Mouse (Mus musculus): ENCODE measurements around the gene Endog. TPM values are rescaled to one million over a fixed set of nuclear protein-coding genes. Genes with fewer than 3 reads are reported as not detected.
"Not testable (repeated sequence)": the region's sequence is repeated elsewhere in the genome, so short reads cannot be mapped to it uniquely, and the experiment has no call there.

The Endog gene
- polyA plus RNA-seq (2011; ENCODE audit: insufficient read length, low read depth, missing spikeins), result 4.7 and 6.2 TPM in 2 replicates

DNA sequence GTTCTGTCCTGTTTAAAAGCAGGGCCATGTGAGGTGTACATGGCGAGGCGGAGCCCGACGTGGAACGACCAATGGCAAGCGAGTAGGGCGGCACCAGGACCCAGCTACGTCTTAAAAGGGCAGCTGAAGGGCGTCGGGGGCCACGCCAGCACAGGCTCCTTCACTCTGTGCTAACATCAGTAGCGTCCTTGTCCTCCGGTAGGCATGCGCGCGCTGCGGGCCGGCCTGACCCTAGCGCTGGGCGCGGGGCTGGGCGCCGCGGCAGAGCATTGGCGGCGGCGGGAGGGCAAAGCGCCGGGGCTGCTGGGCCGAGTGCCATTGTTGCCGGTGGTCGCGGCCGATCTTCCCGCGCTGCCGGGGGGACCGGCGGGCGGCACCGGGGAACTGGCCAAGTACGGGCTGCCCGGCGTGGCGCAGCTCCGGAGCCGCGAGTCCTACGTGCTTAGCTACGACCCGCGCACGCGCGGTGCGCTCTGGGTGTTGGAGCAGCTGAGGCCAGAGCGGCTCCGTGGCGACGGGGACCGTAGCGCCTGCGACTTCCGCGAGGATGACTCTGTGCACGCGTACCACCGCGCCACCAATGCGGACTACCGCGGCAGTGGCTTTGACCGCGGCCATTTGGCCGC, at the start of gene Endog:
TSS of gene Endog (plus strand) at position 123 of the 626 bp plus-strand sequence.
- TF ChIP-seq POLR2A (IDR thresholded peaks at IDR 0.05; ENCODE audit: low read depth, low read length) (peak; percentile 98), CTCF (IDR thresholded peaks at IDR 0.05; ENCODE audit: borderline replicate concordance, insufficient read depth, low read length) (no peak)
- peak within 1 kb of the TSS; percentile 49 for H3K4me3 ChIP-seq (ENCODE audit: insufficient read depth, low read length)
- 0 out of 2 replicates have a peak within 1 kb of the TSS, but pooled peaks have one; percentile 28 for H3K27ac ChIP-seq (ENCODE audit: insufficient read depth, low read length)
- H3K4me1 ChIP-seq (ENCODE audit: control insufficient read depth, insufficient read depth, low read length), result no peaks in the 10 kb centered on the region

DNA sequence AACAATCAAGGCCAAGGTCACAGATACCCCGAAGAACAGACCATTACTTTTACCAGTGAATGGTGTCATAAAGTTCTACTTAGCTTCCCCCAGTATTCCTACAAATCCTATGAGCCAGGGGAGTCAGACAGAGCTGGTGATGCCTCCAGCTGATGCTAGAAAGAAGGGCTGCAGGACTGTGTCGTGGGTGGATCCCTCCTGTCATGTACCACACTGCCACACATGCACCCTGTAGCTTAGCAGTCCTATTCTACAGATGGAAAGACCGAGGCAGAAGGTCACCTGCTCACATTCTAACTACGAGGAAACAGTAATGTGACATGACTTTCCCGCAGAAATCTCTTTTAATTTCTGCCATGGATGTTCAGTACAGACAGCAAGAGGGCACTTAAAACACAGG, 48.5 kb upstream of the Endog start:
- TF ChIP-seq CTCF (IDR thresholded peaks at IDR 0.05; ENCODE audit: borderline replicate concordance, insufficient read depth, low read length), result no peak
- no peak for TF ChIP-seq POLR2A (IDR thresholded peaks at IDR 0.05; ENCODE audit: low read depth, low read length)

DNA sequence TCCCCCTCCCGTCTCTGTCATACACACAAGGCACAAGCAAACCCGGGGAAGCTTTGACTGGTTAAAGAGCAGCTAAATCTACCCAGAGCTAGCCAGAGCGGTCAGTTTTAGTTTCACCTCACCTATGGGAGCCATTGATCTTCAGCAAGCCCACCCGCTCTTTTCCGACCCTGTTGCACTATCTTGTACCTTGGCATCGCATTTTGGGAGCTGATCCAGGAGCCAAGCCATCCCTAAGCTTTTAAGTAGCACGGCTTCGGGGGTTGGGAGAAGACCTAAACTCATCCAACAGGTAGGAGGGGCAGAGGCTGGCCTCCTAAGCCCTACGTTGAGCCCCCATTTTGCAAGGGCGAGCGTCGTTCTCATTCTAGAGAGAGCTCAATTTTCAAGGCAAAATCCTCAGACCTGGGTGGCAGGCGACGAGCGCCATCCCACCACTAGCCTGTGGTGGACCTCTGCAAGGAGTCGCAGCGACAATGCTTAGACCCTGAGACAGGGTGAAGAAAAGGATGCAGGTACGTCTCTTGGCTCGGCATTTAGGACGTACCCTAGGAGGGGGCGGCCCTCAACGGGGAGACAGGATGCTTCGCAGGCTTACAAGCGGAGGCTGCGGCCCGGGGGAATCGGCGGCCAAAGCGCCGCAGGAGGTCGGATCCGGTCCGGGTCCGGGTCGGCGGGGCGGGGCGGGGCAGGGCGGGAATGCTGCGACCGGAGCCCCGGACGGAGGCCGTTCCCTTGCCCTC, 47.4 kb upstream of the Endog start:
- H3K27ac ChIP-seq (ENCODE audit: insufficient read depth, low read length), result no peak overlapping the region
- TF ChIP-seq POLR2A (IDR thresholded peaks at IDR 0.05; ENCODE audit: low read depth, low read length) (no peak), CTCF (IDR thresholded peaks at IDR 0.05; ENCODE audit: borderline replicate concordance, insufficient read depth, low read length) (no peak)
- no peaks in the 10 kb centered on the region for H3K4me1 ChIP-seq (ENCODE audit: control insufficient read depth, insufficient read depth, low read length)
- H3K4me3 ChIP-seq (ENCODE audit: insufficient read depth, low read length), result peak overlapping the region; percentile 65

More for the DNA sequence above, 48.5 kb upstream of the Endog start:
- no peak overlapping the region for H3K27ac ChIP-seq (ENCODE audit: insufficient read depth, low read length)
- no peaks in the 10 kb centered on the region for H3K4me1 ChIP-seq (ENCODE audit: control insufficient read depth, insufficient read depth, low read length)
- H3K4me3 ChIP-seq (ENCODE audit: insufficient read depth, low read length), result no peak overlapping the region

DNA sequence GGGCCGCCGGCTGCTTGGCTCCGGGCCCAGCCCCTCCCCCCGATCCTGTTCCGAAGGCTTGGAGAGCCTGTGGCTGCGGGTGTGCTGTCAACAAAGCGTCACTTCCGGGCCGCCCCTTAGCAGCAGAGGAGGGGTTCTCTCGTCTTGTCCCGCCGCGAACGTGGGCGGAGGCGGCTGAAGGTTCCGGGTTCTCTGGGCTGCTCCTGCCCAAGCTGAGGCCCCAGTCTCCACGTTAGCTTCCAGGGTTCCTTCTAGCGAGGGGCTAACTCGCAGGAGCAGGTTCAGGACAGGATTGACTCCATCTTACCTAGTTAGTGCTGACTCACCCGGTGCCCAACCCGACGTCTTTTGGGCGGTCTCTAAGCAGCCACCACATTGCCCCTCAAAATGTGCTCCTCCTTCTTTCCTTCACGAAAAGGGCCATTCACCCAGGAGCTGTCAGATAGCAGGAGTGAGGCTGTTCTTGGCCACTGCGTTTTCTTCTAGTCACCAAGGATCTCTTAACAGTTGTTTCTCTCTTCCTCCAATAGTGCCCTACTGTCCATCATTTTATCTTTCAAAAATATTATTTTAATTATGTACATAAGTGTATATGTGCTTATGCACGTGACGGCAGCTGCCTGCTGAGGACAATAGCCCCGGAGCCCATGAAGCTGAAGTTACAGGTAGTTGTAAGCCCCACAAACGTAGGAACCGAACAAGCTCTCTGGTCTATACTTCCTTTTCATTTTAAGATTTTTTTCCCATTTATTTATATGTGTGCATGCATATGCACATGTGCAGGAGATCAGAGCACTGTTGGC, 46.6 kb upstream of the Endog start, which contains the start of gene Zer1:
TSS of gene Zer1 (minus strand) at position 114 of the 803 bp plus-strand sequence.
- H3K27ac ChIP-seq (ENCODE audit: insufficient read depth, low read length), result peak within 1 kb of the TSS; percentile 51
- TF ChIP-seq POLR2A (IDR thresholded peaks at IDR 0.05; ENCODE audit: low read depth, low read length) (peak; percentile 92), CTCF (IDR thresholded peaks at IDR 0.05; ENCODE audit: borderline replicate concordance, insufficient read depth, low read length) (no peak)

DNA sequence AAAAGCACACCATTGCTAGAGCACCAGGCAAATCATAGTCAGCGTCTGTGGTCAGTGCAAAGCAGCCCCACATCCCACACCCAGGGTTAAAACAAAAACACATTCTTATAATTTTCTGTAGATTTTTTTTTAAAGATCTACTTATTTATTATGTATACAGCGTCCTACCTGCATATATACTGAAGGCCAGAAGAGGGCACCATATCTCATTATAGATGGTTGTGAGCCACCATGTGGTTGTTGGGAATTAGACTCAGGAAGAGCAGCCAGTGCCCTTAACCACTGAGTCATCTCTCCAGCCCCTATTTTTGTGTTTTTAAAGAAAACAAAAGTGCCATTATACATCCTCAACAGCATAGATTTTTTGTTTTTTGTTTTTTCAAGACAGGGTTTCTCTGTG, 42.5 kb upstream of the Endog start:
- H3K27ac ChIP-seq (ENCODE audit: insufficient read depth, low read length), result no peak overlapping the region
- no peak overlapping the region for H3K4me3 ChIP-seq (ENCODE audit: insufficient read depth, low read length)
- 0 out of 2 replicates have a peak, but pooled peaks cover 2% of the 10 kb centered on the region for H3K4me1 ChIP-seq (ENCODE audit: control insufficient read depth, insufficient read depth, low read length)
- TF ChIP-seq CTCF (IDR thresholded peaks at IDR 0.05; ENCODE audit: borderline replicate concordance, insufficient read depth, low read length), result no peak
- no peak for TF ChIP-seq POLR2A (IDR thresholded peaks at IDR 0.05; ENCODE audit: low read depth, low read length)

More for the DNA sequence above, 46.6 kb upstream of the Endog start, which contains the start of gene Zer1:
- Histone ChIP-seq H3K4me1 (ENCODE audit: control insufficient read depth, insufficient read depth, low read length) (no peaks in the 10 kb centered on the region), H3K4me3 (ENCODE audit: insufficient read depth, low read length) (peak within 1 kb of the TSS; percentile 65)

DNA sequence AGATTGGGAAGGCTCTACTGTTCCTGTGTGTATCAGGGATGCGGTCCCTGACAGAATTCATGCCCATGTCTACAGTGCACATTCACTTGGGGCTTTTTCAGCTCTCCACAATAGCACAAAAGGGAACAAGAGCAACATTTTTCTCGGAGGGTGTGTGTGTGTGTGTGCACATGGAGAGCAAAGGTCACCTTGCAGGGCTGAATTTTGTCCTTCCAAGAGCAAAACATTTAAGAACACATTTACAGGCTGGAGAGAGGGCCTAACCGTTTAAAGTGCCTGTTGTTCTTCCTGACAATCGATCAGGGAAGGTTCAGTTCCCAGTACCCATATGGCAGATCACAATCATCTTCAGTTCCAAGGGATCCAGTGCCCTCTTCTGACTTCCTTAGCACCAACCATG, 41.1 kb upstream of the Endog start:
- H3K27ac ChIP-seq (ENCODE audit: insufficient read depth, low read length), result no peak overlapping the region
- peaks cover 2% of the 10 kb centered on the region; the same call in 1 of the 2 replicates for H3K4me1 ChIP-seq (ENCODE audit: control insufficient read depth, insufficient read depth, low read length)
- H3K4me3 ChIP-seq (ENCODE audit: insufficient read depth, low read length), result no peak overlapping the region
- TF ChIP-seq CTCF (IDR thresholded peaks at IDR 0.05; ENCODE audit: borderline replicate concordance, insufficient read depth, low read length) (no peak), POLR2A (IDR thresholded peaks at IDR 0.05; ENCODE audit: low read depth, low read length) (no peak)

DNA sequence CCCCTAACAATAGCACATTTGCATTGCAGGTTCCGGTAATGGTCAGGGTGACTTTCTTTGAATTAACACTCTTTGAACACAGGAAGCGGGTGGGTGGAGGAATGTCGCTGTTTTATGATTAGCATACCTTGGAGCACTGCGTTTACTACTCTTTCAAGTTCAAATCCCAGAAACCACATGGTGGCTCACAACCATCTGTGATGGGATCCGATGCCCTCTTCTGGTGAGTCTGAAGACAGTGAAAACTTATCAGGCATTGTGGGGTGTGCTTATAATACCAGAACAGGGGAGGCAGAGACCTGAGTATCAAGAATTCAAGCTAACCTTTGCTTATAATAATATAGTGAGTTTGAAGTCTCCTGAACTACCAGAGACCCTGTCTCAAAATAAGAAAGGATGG, 40.1 kb upstream of the Endog start:
- H3K4me3 ChIP-seq (ENCODE audit: insufficient read depth, low read length); H3K4me1 ChIP-seq (ENCODE audit: control insufficient read depth, insufficient read depth, low read length); H3K27ac ChIP-seq (ENCODE audit: insufficient read depth, low read length): not testable (repeated sequence)

DNA sequence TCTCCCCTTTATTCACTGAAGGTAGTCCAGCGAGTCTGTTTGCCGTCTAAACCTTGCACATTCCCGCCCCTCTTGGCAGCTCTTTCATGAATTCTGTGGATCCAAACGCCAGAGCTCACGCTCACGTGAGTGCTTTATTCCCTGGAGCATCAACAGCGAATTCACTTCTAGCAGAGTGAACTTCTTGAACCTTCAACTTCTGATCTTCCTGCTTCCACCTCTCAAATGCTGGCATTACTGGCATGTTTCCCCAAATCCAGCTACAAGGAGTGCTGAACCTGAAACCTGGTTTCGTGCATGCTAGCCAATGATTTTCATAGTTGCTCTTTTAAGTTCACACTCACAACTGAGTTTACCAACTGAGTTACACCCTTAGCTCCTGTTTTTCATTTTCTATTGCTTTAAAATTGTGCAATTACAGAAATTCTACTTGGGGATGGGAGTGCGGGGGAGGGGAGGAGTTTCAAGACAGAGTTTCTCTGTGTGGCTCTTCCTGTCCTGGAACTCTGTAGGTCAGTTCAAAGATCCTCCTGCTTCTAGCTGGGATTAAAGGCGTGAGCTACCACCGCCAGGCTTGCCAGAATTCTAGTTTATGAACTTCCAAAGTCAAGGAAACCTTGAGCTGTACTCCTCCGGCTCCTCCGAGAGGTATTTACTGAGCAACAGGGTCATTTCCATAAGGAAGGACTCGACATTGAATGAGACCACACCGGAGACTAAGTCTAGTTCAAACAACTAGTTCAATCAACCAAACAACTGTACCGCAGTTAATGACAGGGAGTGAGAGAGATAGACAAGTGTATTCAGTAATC, 38.3 kb upstream of the Endog start:
- Histone ChIP-seq H3K27ac (ENCODE audit: insufficient read depth, low read length) (peak overlapping the region; percentile 69), H3K4me1 (ENCODE audit: control insufficient read depth, insufficient read depth, low read length) (peaks cover 2% of the 10 kb centered on the region; the same call in 1 of the 2 replicates), H3K4me3 (ENCODE audit: insufficient read depth, low read length) (peak overlapping the region; percentile 87)
- TF ChIP-seq POLR2A (IDR thresholded peaks at IDR 0.05; ENCODE audit: low read depth, low read length) (no peak), CTCF (IDR thresholded peaks at IDR 0.05; ENCODE audit: borderline replicate concordance, insufficient read depth, low read length) (no peak)
